Mouse (Mus musculus): ENCODE measurements around the gene H3f3b. TPM values are rescaled to one million over a fixed set of nuclear protein-coding genes. Genes with fewer than 3 reads are reported as not detected.
A peak's percentile ranks its signal among the peaks of the same experiment; 100 is the strongest.
"Not testable (repeated sequence)": the region's sequence is repeated elsewhere in the genome, so short reads cannot be mapped to it uniquely, and the experiment has no call there.

The H3f3b gene
- polyA plus RNA-seq, 1 experiment from 2014 or later: 2,293 TPM

DNA sequence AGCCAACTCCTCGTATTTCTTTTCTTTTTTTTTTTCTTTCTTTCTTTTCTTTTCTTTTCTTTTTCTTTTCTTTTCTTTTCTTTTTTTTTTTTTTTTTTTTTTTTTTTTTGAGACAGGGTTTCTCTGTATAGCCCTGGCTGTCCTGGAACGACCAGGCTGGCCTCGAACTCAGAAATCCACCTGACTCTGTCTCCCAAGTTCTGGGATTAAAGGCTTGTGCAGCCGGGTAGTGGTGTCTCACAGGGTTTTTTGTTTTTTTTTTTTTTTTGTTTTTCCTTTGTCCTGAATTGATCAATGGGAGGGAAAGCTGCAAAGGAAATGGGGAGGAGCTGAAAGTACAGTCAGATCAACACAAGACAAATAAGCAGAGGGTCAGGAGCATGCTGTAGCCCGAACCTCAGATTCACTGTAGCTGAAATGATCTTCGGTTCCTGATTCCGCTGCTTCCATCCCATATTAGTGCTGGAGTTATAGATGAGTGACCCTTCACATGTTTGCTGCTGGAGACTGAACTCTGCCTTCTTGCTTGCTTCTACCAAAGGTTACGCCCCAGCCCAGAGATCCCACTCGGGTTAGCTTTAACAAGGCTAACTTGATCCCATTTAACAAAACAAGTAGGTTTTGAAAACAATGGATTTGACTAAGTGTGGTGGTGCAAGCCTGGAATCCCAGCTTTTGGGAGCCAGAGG lies 559 bp upstream of the H3f3b start:
- Histone ChIP-seq H3K9me3 (no peaks in the 10 kb centered on the region), H3K27ac (no peak overlapping the region), H3K36me3 (no peaks in the 10 kb centered on the region), H3K9ac (no peak overlapping the region), H3K4me3 (no peak overlapping the region), H3K4me2 (replicated peaks) (no peak overlapping the region), H3K27me3 (no peaks in the 10 kb centered on the region), H3K4me1 (peaks cover 17% of the 10 kb centered on the region)
- 75% methylated on average over 9 of the region's 9 CpGs for WGBS
- no peak for ATAC-seq (ENCODE audit: insufficient number of reproducible peaks, insufficient read depth, low FRiP score, low TSS enrichment)

GRCm38 (mm10) chr11:116025056-116025845 lies 2.5 kb downstream of the H3f3b start:
- no peak overlapping the region for H3K4me3 ChIP-seq

DNA sequence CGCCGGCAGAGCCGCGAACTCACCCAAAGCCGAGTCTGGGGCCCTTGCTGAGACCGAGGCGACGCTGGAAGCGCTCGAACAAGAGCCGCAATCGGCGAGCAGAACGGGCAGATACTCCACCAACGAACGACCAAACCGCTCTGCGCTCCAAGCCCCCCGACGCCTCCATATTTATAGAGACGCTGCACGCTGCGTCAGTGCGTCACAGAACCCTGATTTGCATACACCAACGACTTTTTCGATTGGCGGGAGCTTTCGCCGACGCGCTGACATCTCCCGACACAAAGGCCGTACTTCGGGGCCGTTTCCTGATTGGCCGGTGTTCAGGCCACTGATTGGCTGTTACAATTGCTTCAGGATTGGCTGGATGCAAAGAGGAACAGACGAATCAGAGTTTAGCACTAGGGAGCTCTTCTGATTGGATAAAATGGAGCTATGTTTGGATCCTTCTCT lies 3.4 kb downstream of the H3f3b start:
- peak overlapping the region; percentile 95 for H3K4me3 ChIP-seq
- H3K4me1 ChIP-seq: no peaks in the 10 kb centered on the region
- peaks cover 17% of the 10 kb centered on the region for H3K36me3 ChIP-seq
- H3K27me3 ChIP-seq: no peaks in the 10 kb centered on the region
- peak overlapping the region; percentile 100 for H3K27ac ChIP-seq
- peak overlapping the region; percentile 100 for H3K9ac ChIP-seq
- peak; percentile 91 for ATAC-seq (ENCODE audit: insufficient number of reproducible peaks, insufficient read depth, low FRiP score, low TSS enrichment)
- under 1% methylated on average over 37 of the region's 37 CpGs for WGBS
- peak overlapping the region; percentile 67; the same call in 1 of the 2 replicates for H3K4me2 ChIP-seq (replicated peaks)
- H3K9me3 ChIP-seq: no peaks in the 10 kb centered on the region

More at GRCm38 (mm10) chr11:116025056-116025845, 2.5 kb downstream of the H3f3b start:
- H3K9ac ChIP-seq: no peak overlapping the region
- H3K36me3 ChIP-seq: peaks cover 17% of the 10 kb centered on the region
- no peaks in the 10 kb centered on the region for H3K9me3 ChIP-seq
- no peaks in the 10 kb centered on the region for H3K27me3 ChIP-seq
- H3K4me2 ChIP-seq (replicated peaks): no peak overlapping the region
- WGBS: 90% methylated on average over 3 of the region's 3 CpGs
- 0 out of 2 replicates have a peak overlapping the region, but pooled peaks have one; percentile 31 for H3K27ac ChIP-seq
- H3K4me1 ChIP-seq: no peaks in the 10 kb centered on the region
- no peak for ATAC-seq (ENCODE audit: insufficient number of reproducible peaks, insufficient read depth, low FRiP score, low TSS enrichment)

- peaks cover 17% of the 10 kb centered on the region for H3K36me3 ChIP-seq
- no peaks in the 10 kb centered on the region for H3K4me1 ChIP-seq
- WGBS: under 1% methylated on average over 55 of the region's 57 CpGs
- H3K9ac ChIP-seq: peak overlapping the region; percentile 100
- H3K4me2 ChIP-seq (replicated peaks): peak overlapping the region; percentile 67
- H3K4me3 ChIP-seq: peak overlapping the region; percentile 95
- peak overlapping the region; percentile 100 for H3K27ac ChIP-seq
- ATAC-seq (ENCODE audit: insufficient number of reproducible peaks, insufficient read depth, low FRiP score, low TSS enrichment): peak; percentile 17
- no peaks in the 10 kb centered on the region for H3K27me3 ChIP-seq
- no peaks in the 10 kb centered on the region for H3K9me3 ChIP-seq
Measured at GRCm38 (mm10) chr11:116023771-116024355, 3.9 kb downstream of the H3f3b start.

DNA sequence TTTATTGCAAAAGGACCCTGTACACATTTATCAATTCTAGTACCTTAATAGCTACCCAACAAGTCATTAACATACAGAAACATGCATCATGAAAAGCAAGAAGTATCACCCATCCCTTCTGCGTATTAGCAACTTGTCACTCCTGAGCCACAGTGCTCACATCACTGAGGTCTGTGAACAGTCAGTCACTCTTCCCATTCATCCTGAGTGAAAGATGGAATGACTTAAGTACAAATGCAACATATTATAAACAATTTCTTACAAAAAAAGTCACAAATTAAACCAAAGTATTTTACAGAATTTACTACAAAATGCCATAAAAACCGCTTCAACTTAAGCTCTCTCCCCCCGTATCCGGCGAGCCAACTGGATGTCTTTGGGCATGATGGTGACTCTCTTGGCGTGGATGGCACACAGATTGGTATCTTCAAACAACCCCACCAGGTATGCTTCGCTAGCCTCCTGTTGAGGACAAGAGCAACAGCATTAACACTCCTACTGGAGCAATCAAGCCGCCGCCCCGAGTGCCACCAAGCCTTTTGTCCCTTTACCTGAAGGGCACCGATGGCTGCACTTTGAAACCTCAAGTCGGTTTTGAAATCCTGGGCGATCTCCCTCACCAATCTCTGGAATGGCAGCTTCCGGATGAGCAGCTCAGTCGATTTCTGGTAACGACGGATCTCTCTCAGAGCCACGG lies 4.5 kb downstream of the H3f3b start:
- Histone ChIP-seq H3K36me3 (peaks cover 17% of the 10 kb centered on the region), H3K27ac (peak overlapping the region; percentile 100), H3K4me2 (replicated peaks) (peak overlapping the region; percentile 67), H3K4me3 (peak overlapping the region; percentile 95), H3K9ac (peak overlapping the region; percentile 100)
- H3K4me1 ChIP-seq; H3K9me3 ChIP-seq; H3K27me3 ChIP-seq; ATAC-seq (ENCODE audit: insufficient number of reproducible peaks, insufficient read depth, low FRiP score, low TSS enrichment): not testable (repeated sequence)
- 5% methylated on average over 18 of the region's 18 CpGs for WGBS

GRCm38 (mm10) chr11:116022256-116022780 lies 5.4 kb downstream of the H3f3b start:
- H3K9me3 ChIP-seq: no peaks in the 10 kb centered on the region
- WGBS: 63% methylated on average over 4 of the region's 4 CpGs
- H3K4me1 ChIP-seq: no peaks in the 10 kb centered on the region
- no peak for ATAC-seq (ENCODE audit: insufficient number of reproducible peaks, insufficient read depth, low FRiP score, low TSS enrichment)
- H3K27me3 ChIP-seq: no peaks in the 10 kb centered on the region
- H3K36me3 ChIP-seq: peaks cover 17% of the 10 kb centered on the region
- H3K9ac ChIP-seq: peak overlapping the region; percentile 35; the same call in 1 of the 2 replicates
- H3K4me2 ChIP-seq (replicated peaks): peak overlapping the region; percentile 67
- no peak overlapping the region for H3K27ac ChIP-seq
- H3K4me3 ChIP-seq: peak overlapping the region; percentile 40

DNA sequence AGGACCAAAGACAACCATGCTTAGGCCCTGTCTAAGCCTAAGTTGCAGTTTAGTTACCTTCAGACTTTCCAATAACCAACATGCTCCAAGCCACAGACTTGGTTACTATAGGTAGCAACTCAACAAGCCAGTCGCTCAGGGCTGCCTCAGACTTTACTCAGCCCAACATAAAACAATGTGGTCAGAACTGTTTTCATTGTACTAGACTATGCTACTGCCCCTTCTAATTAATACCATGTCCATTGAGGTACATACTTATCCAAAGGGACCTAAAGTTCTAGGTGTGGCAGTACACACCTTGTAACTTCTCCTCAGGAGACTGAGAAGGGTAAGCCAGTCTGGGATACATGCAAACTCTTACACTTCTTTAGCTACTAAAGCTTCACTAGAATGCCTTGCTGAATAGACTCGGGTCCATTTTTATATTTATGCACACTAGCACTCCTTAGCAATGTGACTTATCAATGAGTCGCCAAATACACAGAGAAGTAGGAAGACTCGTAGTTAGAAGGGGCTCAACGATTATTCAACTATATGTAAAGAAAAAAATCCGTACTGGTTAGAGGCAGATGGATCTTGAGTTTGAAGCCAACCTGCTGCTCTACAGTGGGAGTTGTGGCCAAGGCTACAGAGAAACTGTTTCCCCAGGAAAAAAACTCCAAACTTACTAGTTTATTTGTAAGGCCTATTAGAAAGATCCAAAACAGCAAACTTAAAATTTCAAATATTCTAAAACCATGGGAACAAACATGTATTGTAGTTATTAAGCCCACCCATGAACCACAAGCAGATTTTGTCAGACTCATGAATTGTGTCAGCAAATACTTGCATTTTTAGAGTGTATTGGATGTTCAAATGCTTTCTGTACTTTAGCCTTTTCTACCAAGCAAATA lies 6.2 kb downstream of the H3f3b start:
- Histone ChIP-seq H3K27ac (peak overlapping the region; percentile 37), H3K9me3 (no peaks in the 10 kb centered on the region), H3K4me3 (peak overlapping the region; percentile 40; the same call in 1 of the 2 replicates), H3K4me1 (no peaks in the 10 kb centered on the region), H3K4me2 (replicated peaks) (peak overlapping the region; percentile 67), H3K27me3 (no peaks in the 10 kb centered on the region), H3K9ac (no peak overlapping the region), H3K36me3 (peaks cover 17% of the 10 kb centered on the region)
- no peak for ATAC-seq (ENCODE audit: insufficient number of reproducible peaks, insufficient read depth, low FRiP score, low TSS enrichment)
- 79% methylated on average over 6 of the region's 6 CpGs for WGBS

DNA sequence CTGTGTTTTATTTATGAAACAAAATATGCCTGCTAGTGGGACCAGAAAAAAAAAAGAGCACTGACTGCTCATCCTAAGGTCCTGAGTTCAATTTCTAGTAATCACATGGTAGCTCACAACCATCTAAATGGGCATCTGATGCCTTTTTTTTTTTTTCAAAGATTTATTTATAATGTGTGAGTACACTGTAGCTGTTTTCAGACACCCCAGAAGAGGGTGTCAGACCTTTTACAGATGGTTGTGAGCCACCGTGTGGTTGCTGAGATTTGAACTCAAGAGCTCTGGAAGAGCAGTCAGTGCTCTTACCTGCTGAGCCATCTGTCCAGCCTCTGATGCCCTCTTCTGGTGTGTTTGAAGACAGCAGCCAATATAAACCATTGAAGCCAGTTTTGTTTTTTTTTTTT lies 7.2 kb downstream of the H3f3b start:
- Histone ChIP-seq H3K9ac (no peak overlapping the region), H3K4me1 (no peaks in the 10 kb centered on the region), H3K36me3 (peaks cover 17% of the 10 kb centered on the region), H3K4me2 (replicated peaks) (no peak overlapping the region), H3K27ac (no peak overlapping the region), H3K4me3 (no peak overlapping the region), H3K9me3 (no peaks in the 10 kb centered on the region), H3K27me3 (no peaks in the 10 kb centered on the region)
- WGBS: 52% methylated on average over 1 of the region's 1 CpGs
- no peak for ATAC-seq (ENCODE audit: insufficient number of reproducible peaks, insufficient read depth, low FRiP score, low TSS enrichment)

- Histone ChIP-seq H3K4me3 (no peak overlapping the region), H3K27me3 (no peaks in the 10 kb centered on the region), H3K36me3 (peaks cover 17% of the 10 kb centered on the region), H3K9ac (no peak overlapping the region), H3K27ac (no peak overlapping the region), H3K9me3 (no peaks in the 10 kb centered on the region), H3K4me2 (replicated peaks) (no peak overlapping the region), H3K4me1 (no peaks in the 10 kb centered on the region)
- no peak for ATAC-seq (ENCODE audit: insufficient number of reproducible peaks, insufficient read depth, low FRiP score, low TSS enrichment)
- 76% methylated on average over 2 of the region's 2 CpGs for WGBS
Measured at GRCm38 (mm10) chr11:116019976-116020411, 7.8 kb downstream of the H3f3b start.

DNA sequence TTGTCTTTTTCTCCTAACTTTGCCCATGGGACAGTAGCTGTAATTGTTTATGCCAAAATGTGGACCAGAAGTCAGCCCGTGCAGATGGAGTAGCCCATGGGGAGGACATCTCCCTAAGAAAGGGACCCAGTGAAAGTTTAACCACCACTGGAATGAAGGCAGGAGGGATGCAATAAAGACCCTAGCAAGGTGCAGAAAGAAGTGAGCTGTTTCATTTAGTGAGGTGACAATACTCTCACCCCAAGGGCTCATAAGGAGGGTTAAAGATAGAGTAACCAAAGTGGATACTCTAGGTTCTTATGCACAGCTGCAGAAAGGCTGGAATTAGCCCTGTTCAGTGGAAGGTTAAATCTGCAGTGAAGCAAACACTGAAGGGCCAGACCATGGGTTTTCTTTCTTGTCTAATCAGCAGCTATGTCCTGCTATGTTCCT lies 8.4 kb downstream of the H3f3b start:
- H3K27ac ChIP-seq: 0 out of 2 replicates have a peak overlapping the region, but pooled peaks have one; percentile 1
- H3K9me3 ChIP-seq: no peaks in the 10 kb centered on the region
- H3K36me3 ChIP-seq: peaks cover 17% of the 10 kb centered on the region
- H3K4me1 ChIP-seq: no peaks in the 10 kb centered on the region
- WGBS: 53% methylated on average over 1 of the region's 1 CpGs
- H3K9ac ChIP-seq: no peak overlapping the region
- ATAC-seq (ENCODE audit: insufficient number of reproducible peaks, insufficient read depth, low FRiP score, low TSS enrichment): no peak
- no peak overlapping the region for H3K4me3 ChIP-seq
- H3K27me3 ChIP-seq: no peaks in the 10 kb centered on the region
- no peak overlapping the region for H3K4me2 ChIP-seq (replicated peaks)
